Mouse (Mus musculus) testis, adult 2 months (tissue): ENCODE data around the gene Ankmy1.

ENCODE experiments used
- CTCF ChIP-seq: fragments of 200-500 bp; IDR thresholded peaks from 2 replicates; pipeline ENCODE4 v1.5.1; 2012; ENCODE audit warnings: low read depth, mild to moderate bottlenecking, inconsistent platforms, low read length, moderate library complexity; ENCODE audit not compliant: control insufficient read depth, insufficient read depth, insufficient replicate concordance
- POLR2A ChIP-seq: fragments of 200-500 bp; IDR thresholded peaks from 2 replicates; pipeline ENCODE4 v1.6.1; 2012; ENCODE audit warnings: low read depth, mild to moderate bottlenecking, inconsistent platforms, low read length, moderate library complexity; ENCODE audit not compliant: control insufficient read depth

GRCm38 (mm10) chr1:92837931-92838833 lies 64.5 kb downstream of the Ankmy1 start:
- no peak for TF ChIP-seq POLR2A
- TF ChIP-seq CTCF = no peak
